Mouse (Mus musculus) CH12.LX (cell line): ENCODE results near the gene Aunip. TPM values are rescaled to one million over a fixed set of nuclear protein-coding genes. Genes with fewer than 3 reads are reported as not detected.

Experiments used
- DNase-seq: peaks from one replicate; pipeline ENCODE4 v3.0.0-alpha.2; 2013; ENCODE audit errors: extremely low read depth
- H3K27ac ChIP-seq: 2 replicates; pipeline ENCODE4 v1.5.1; 2012; ENCODE audit warnings: low read depth, mild to moderate bottlenecking, control low read depth, moderate library complexity; ENCODE audit not compliant: insufficient read depth
- H3K27me3 ChIP-seq: replicated peaks from 2 replicates; pipeline ENCODE3; 2012; ENCODE audit warnings: inconsistent platforms
- H3K36me3 ChIP-seq, 2 experiments: replicated peaks in 1 of 2; 2 replicates each; pipeline versions ENCODE3 to v1.6.1; 2012; ENCODE audit warnings: inconsistent platforms in 1 of 2, low read length in 1 of 2, mild to moderate bottlenecking in 1 of 2, mixed read lengths in 1 of 2, moderate library complexity in 1 of 2; ENCODE audit not compliant: control insufficient read depth in 1 of 2, insufficient read depth in 1 of 2
- H3K4me1 ChIP-seq, 2 experiments: 2 replicates each; pipeline ENCODE4 v1.6.1; 2012; ENCODE audit warnings: inconsistent platforms in 1 of 2, moderate library complexity in 1 of 2; ENCODE audit not compliant: insufficient read depth in 2 of 2, control insufficient read depth in 1 of 2
- H3K4me2 ChIP-seq: 2 replicates; pipeline ENCODE4 v1.6.1; 2012; ENCODE audit warnings: low read depth, mild to moderate bottlenecking, control low read depth; ENCODE audit not compliant: poor library complexity, insufficient read depth, severe bottlenecking
- H3K4me3 ChIP-seq, 3 experiments: fragments of 150-350 bp in 1 of 3; sonication (generic) in 1 of 3; replicated peaks in 1 of 3; 2 replicates each; pipeline versions ENCODE3 to v1.5.1; 2011 to 2012; ENCODE audit warnings: low read depth in 2 of 3, low read length in 2 of 3, mild to moderate bottlenecking in 2 of 3, moderate library complexity in 2 of 3, control low read depth in 1 of 3, improper control_type of control experiment in 1 of 3, inconsistent platforms in 1 of 3, mixed read lengths in 1 of 3; ENCODE audit not compliant: poor library complexity in 1 of 3
- H3K79me2 ChIP-seq: replicated peaks from 2 replicates; pipeline ENCODE4 v1.6.1; 2012; ENCODE audit warnings: mild to moderate bottlenecking, moderate library complexity; ENCODE audit not compliant: control insufficient read depth, poor library complexity, insufficient read depth, severe bottlenecking; ENCODE audit errors: extremely low read depth
- H3K9ac ChIP-seq: 2 replicates; pipeline ENCODE4 v1.6.1; 2012; ENCODE audit warnings: low read depth, mild to moderate bottlenecking, control low read depth, moderate library complexity; ENCODE audit not compliant: insufficient read depth
- H3K9me3 ChIP-seq: replicated peaks from 2 replicates; pipeline ENCODE3; 2012; ENCODE audit warnings: low read length, inconsistent platforms, mixed read lengths
- BHLHE40 ChIP-seq: IDR thresholded peaks from 2 replicates; pipeline ENCODE4 v1.6.1; 2011; ENCODE audit warnings: mild to moderate bottlenecking, low read depth, low read length, improper control_type of control experiment
- CHD2 ChIP-seq: IDR thresholded peaks from 2 replicates; pipeline ENCODE4 v1.6.1; 2011; ENCODE audit warnings: low read length, improper control_type of control experiment
- CTCF ChIP-seq, 2 experiments: IDR thresholded peaks in 1 of 2; conservative IDR thresholded peaks in 1 of 2; 2 replicates each; pipeline ENCODE4 v1.5.1; 2011 to 2012; ENCODE audit warnings: low read depth in 2 of 2, low read length in 2 of 2, improper control_type of control experiment in 1 of 2, inconsistent platforms in 1 of 2, mild to moderate bottlenecking in 1 of 2, moderate library complexity in 1 of 2
- E2F4 ChIP-seq: IDR thresholded peaks from 2 replicates; pipeline ENCODE4 v1.6.1; 2011; ENCODE audit warnings: low read depth, low read length, improper control_type of control experiment; ENCODE audit not compliant: insufficient replicate concordance
- ELF1 ChIP-seq: IDR thresholded peaks from 2 replicates; pipeline ENCODE4 v1.6.1; 2014; ENCODE audit warnings: low read depth, mild to moderate bottlenecking, inconsistent platforms, low read length, improper control_type of control experiment
- EP300 ChIP-seq: IDR thresholded peaks from 2 replicates; pipeline ENCODE4 v1.6.1; 2011; ENCODE audit warnings: low read length, improper control_type of control experiment
- KAT2A ChIP-seq: IDR thresholded peaks from 2 replicates; pipeline ENCODE4 v1.6.1; 2012; ENCODE audit warnings: low read length, improper control_type of control experiment, inconsistent platforms; ENCODE audit not compliant: insufficient replicate concordance
- MAFK ChIP-seq: IDR thresholded peaks from 2 replicates; pipeline ENCODE4 v1.6.1; 2011; ENCODE audit warnings: low read length, improper control_type of control experiment; ENCODE audit not compliant: insufficient replicate concordance
- MAX ChIP-seq: IDR thresholded peaks from 2 replicates; pipeline ENCODE4 v1.6.1; 2011; ENCODE audit warnings: low read length, improper control_type of control experiment
- MEF2A ChIP-seq: IDR thresholded peaks from 2 replicates; pipeline ENCODE4 v1.6.1; 2014; ENCODE audit warnings: low read depth, mild to moderate bottlenecking, inconsistent platforms, low read length, improper control_type of control experiment, borderline replicate concordance
- MXI1 ChIP-seq: IDR thresholded peaks from 2 replicates; pipeline ENCODE4 v1.6.1; 2011; ENCODE audit warnings: mild to moderate bottlenecking, low read depth, low read length, improper control_type of control experiment
- NRF1 ChIP-seq: IDR thresholded peaks from 2 replicates; pipeline ENCODE4 v1.6.1; 2014; ENCODE audit warnings: low read depth, mild to moderate bottlenecking, inconsistent platforms, low read length, improper control_type of control experiment, moderate library complexity
- PAX5 ChIP-seq: IDR thresholded peaks from 2 replicates; pipeline ENCODE4 v1.6.1; 2012; ENCODE audit warnings: low read length, inconsistent platforms, mixed read lengths
- POLR2A ChIP-seq: IDR thresholded peaks from 2 replicates; pipeline ENCODE4 v1.6.1; 2011; ENCODE audit warnings: low read depth, mild to moderate bottlenecking, improper control_type of control experiment, low read length
- SIN3A ChIP-seq: IDR thresholded peaks from 2 replicates; pipeline ENCODE4 v1.6.1; 2012; ENCODE audit warnings: low read length, improper control_type of control experiment, inconsistent platforms
- SMC3 ChIP-seq: IDR thresholded peaks from 2 replicates; pipeline ENCODE4 v1.6.1; 2011; ENCODE audit warnings: low read depth, low read length, improper control_type of control experiment
- TBP ChIP-seq: conservative IDR thresholded peaks from 2 replicates; pipeline ENCODE4 v1.6.1; 2011; ENCODE audit warnings: low read depth, low read length, improper control_type of control experiment
- UBTF ChIP-seq: IDR thresholded peaks from 2 replicates; pipeline ENCODE4 v1.6.1; 2012; ENCODE audit warnings: low read depth, mild to moderate bottlenecking, inconsistent platforms, low read length, improper control_type of control experiment, moderate library complexity
- ZNF384 ChIP-seq: IDR thresholded peaks from 2 replicates; pipeline ENCODE4 v1.6.1; 2012; ENCODE audit warnings: low read depth, low read length, improper control_type of control experiment, inconsistent platforms
- dilution Hi-C: fragments of 300-500 bp; cut with MboI; formaldehyde crosslinking; loops from 2 replicates; pipeline ENCODE4 v1.14.3; 2020; ENCODE audit warnings: low sequenced_read_pairs; ENCODE audit not compliant: extremely low pct_unique_long_range_greater_than_20kb, extremely low pct_ligation_motif_present
- in situ Hi-C: fragments of 300-500 bp; cut with MboI; formaldehyde crosslinking; loops from 3 replicates; pipeline ENCODE4 v1.14.3; 2019; ENCODE audit warnings: low sequenced_read_pairs, low pct_ligation_motif_present, low pct_unique_long_range_greater_than_20kb, mixed read lengths
- polyA plus RNA-seq: library from polyadenylated mRNA; unstranded; fragments of >175 nt; gene quantifications from 2 replicates; pipeline ENCODE4 v1.2.1, GENCODE M21; 2012; ENCODE audit warnings: low read depth; ENCODE audit not compliant: insufficient read length
- total RNA-seq, 2 experiments: library from RNA; depleted of rRNA; stranded (reverse); fragments of 300-350 nt in 1 of 2; fragments of >200 nt in 1 of 2; gene quantifications; 2 replicates each; pipeline ENCODE4 v1.2.3; 2012 to 2014

The Aunip gene
- total and polyA plus RNA-seq, 3 experiments: 11.5 to 14.9 (median 11.7) TPM

GRCm38 (mm10) chr4:134468215-134468575 is 42.6 kb upstream of the Aunip start, which contains the start of gene Stmn1 (continued):
- peak; percentile 68; the same call in 1 of the 2 replicates for TF ChIP-seq KAT2A
- TF ChIP-seq SMC3: no peak
- TF ChIP-seq MAX: peak; percentile 98
- TF ChIP-seq MEF2A: 0 out of 2 replicates have a peak, but pooled peaks have one; percentile 13
- TF ChIP-seq ELF1: no peak; the same call in 1 of the 2 replicates
- no peak for TF ChIP-seq E2F4
- no peak for TF ChIP-seq CTCF (conservative IDR thresholded peaks at IDR 0.05 in 1 of 2, IDR thresholded peaks at IDR 0.05 in 1 of 2; ENCODE audit: low read depth in 2 of 2, low read length in 2 of 2)
- peak; percentile 56 for TF ChIP-seq SIN3A

GRCm38 (mm10) chr4:134468578-134469266 is 42.1 kb upstream of the Aunip start:
- TF ChIP-seq MAX (peak; percentile 47; the same call in 1 of the 2 replicates), SIN3A (peak; percentile 61), MAFK (no peak), UBTF (0 out of 2 replicates have a peak, but pooled peaks have one; percentile 3), NRF1 (no peak), POLR2A (0 out of 2 replicates have a peak, but pooled peaks have one; percentile 30), KAT2A (no peak), BHLHE40 (peak; percentile 22; the same call in 1 of the 2 replicates), MXI1 (peak; percentile 83), E2F4 (0 out of 2 replicates have a peak, but pooled peaks have one; percentile 42)
- H3K4me1 ChIP-seq: peaks cover 3% of the 10 kb centered on the region in 2 experiments
- peaks cover 2% of the 10 kb centered on the region for H3K9me3 ChIP-seq
- no peak overlapping the region for H3K27ac ChIP-seq
- in situ Hi-C loops (no loop called here), dilution Hi-C loops (no loop called here)
- H3K79me2 ChIP-seq: no peaks in the 10 kb centered on the region; the same call in 1 of the 2 replicates
- H3K4me2 ChIP-seq: peak overlapping the region; percentile 87
- H3K27me3 ChIP-seq: peaks cover 43% of the 10 kb centered on the region
- peaks cover 4 to 11% of the 10 kb centered on the region in 2 experiments for H3K36me3 ChIP-seq
- H3K9ac ChIP-seq: peak overlapping the region; percentile 69
- peak overlapping the region; percentile 25 to 74 (median 67) for H3K4me3 ChIP-seq
- DNase-seq: peak; percentile 78

- Histone ChIP-seq H3K9ac (peak overlapping the region; percentile 69), H3K9me3 (peaks cover 2% of the 10 kb centered on the region)
- no peak for DNase-seq
Measured at GRCm38 (mm10) chr4:134469341-134469796, 41.4 kb upstream of the Aunip start.

More at GRCm38 (mm10) chr4:134469341-134469796, 41.4 kb upstream of the Aunip start:
- TF ChIP-seq PAX5: no peak
- no peak for TF ChIP-seq ZNF384
- no peak for TF ChIP-seq TBP
- no peak for TF ChIP-seq NRF1
- no peak for TF ChIP-seq UBTF
- no peak for TF ChIP-seq KAT2A
- TF ChIP-seq SIN3A: no peak
- TF ChIP-seq CHD2: no peak
- no peak for TF ChIP-seq EP300
- Histone ChIP-seq H3K27ac (no peak overlapping the region), H3K4me3 (peak overlapping the region; percentile 25 to 67 (median 50)), H3K79me2 (no peaks in the 10 kb centered on the region; the same call in 1 of the 2 replicates), H3K36me3 (peaks cover 6 to 12% of the 10 kb centered on the region in 2 experiments), H3K4me1 (peaks cover 3% of the 10 kb centered on the region in 2 experiments), H3K27me3 (peaks cover 42% of the 10 kb centered on the region), H3K4me2 (peak overlapping the region; percentile 87)
- in situ Hi-C loops: no loop called here
- dilution Hi-C loops: no loop called here
